Mouse (Mus musculus): ENCODE measurements around the gene Gemin5.

- TF ChIP-seq POLR2A (IDR thresholded peaks at IDR 0.05; ENCODE audit: control insufficient read depth, low read depth, low read length): no peak; the same call in 1 of the 2 replicates
- TF ChIP-seq CTCF (IDR thresholded peaks at IDR 0.05; ENCODE audit: control insufficient read depth, insufficient read depth, insufficient replicate concordance, low read depth, low read length): no peak
Measured at GRCm38 (mm10) chr11:58104351-58104791, 64.0 kb downstream of the Gemin5 start.

All from testis, adult 2 months (tissue).